Mouse (Mus musculus) CH12.LX (cell line): ENCODE measurements at regions not wholly inside any gene's neighbourhood (a gene's known extent, or its start where the extent isn't known, plus 50 kb on each side); places are given as distances from the start of the nearest gene placed in this dataset.

Experiments used
- CTCF ChIP-seq, 2 experiments: IDR thresholded peaks in 1 of 2; conservative IDR thresholded peaks in 1 of 2; 2 replicates each; pipeline ENCODE4 v1.5.1; 2011 to 2012; ENCODE audit warnings: low read depth in 2 of 2, low read length in 2 of 2, improper control_type of control experiment in 1 of 2, inconsistent platforms in 1 of 2, mild to moderate bottlenecking in 1 of 2, moderate library complexity in 1 of 2
- JUN ChIP-seq: IDR thresholded peaks from 2 replicates; pipeline ENCODE4 v1.6.1; 2011; ENCODE audit warnings: low read depth, mild to moderate bottlenecking, low read length, improper control_type of control experiment, moderate library complexity; ENCODE audit not compliant: insufficient read depth
- MEF2A ChIP-seq: IDR thresholded peaks from 2 replicates; pipeline ENCODE4 v1.6.1; 2014; ENCODE audit warnings: low read depth, mild to moderate bottlenecking, inconsistent platforms, low read length, improper control_type of control experiment, borderline replicate concordance
- MXI1 ChIP-seq: IDR thresholded peaks from 2 replicates; pipeline ENCODE4 v1.6.1; 2011; ENCODE audit warnings: mild to moderate bottlenecking, low read depth, low read length, improper control_type of control experiment
- POLR2A ChIP-seq: IDR thresholded peaks from 2 replicates; pipeline ENCODE4 v1.6.1; 2011; ENCODE audit warnings: low read depth, mild to moderate bottlenecking, improper control_type of control experiment, low read length
- ZNF384 ChIP-seq: IDR thresholded peaks from 2 replicates; pipeline ENCODE4 v1.6.1; 2012; ENCODE audit warnings: low read depth, low read length, improper control_type of control experiment, inconsistent platforms

GRCm38 (mm10) chr15:59822995-59823681 lies 193.3 kb downstream of the 4933412E24Rik start:
- TF ChIP-seq POLR2A = no peak
- no peak for TF ChIP-seq CTCF (conservative IDR thresholded peaks at IDR 0.05 in 1 of 2, IDR thresholded peaks at IDR 0.05 in 1 of 2; ENCODE audit: low read depth in 2 of 2, low read length in 2 of 2)
- TF ChIP-seq MEF2A = peak; percentile 52; the same call in 1 of the 2 replicates
- TF ChIP-seq JUN = no peak
- no peak for TF ChIP-seq MXI1
- no peak for TF ChIP-seq ZNF384
